Mouse (Mus musculus) gastrocnemius, postnatal 4 days (tissue): ENCODE measurements around the gene Mrpl19. TPM values are rescaled to one million over a fixed set of nuclear protein-coding genes. Genes with fewer than 3 reads are reported as not detected.
A peak's percentile ranks its signal among the peaks of the same experiment; 100 is the strongest.

ENCODE experiments used
- DNase-seq, 2 experiments: peaks; one replicate each; pipeline ENCODE4 v3.0.0; 2021 to 2022; ENCODE audit warnings: low spot score in 2 of 2, mixed read lengths in 2 of 2
- total RNA-seq, 2 experiments: library from RNA; stranded (reverse); gene quantifications; 2 replicates each; pipeline ENCODE4 v1.2.3; 2021

Mrpl19 gene
- total RNA-seq, 2 experiments from 2014 or later: 29.8 to 32.5 TPM

DNA sequence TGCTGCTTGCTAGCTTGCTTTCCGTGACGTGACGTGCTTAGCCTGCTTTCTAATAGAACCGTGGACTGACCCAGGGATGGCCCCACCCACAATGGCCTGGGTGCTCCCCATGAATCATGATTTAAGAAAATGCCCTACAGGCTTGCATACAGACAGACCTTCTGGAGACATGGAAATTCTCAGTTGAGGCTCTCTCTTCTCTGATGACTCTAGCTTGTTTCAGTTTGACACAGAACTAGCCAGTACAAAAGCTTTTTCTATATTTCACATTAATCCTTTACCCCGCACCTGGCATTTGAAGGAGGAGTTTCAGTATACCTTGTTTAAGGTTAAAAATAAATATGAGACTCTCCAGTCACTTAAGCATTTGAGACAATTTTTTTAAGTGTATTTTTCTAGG lies 24.0 kb downstream of the Mrpl19 start:
- DNase-seq: no peak

DNA sequence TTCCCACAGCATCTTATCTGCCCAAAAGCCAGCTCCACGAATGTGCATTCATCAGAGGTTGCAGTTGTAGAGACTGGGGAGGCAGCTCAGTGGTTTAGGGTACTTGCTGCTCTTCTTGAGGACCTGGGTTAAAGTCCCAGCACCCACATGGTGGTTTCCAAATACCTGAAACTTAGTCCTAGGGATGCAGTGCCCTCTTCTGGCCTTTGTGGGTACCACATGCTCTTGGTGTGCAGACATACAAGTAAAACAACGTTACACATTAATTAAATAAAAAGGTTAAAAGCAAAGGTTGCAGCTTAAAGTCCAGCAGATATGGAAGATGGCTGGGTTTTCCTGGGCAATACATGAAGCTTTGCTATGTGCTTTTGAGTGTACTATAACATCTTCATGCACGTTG lies 32.5 kb downstream of the Mrpl19 start:
- no peak for DNase-seq

DNA sequence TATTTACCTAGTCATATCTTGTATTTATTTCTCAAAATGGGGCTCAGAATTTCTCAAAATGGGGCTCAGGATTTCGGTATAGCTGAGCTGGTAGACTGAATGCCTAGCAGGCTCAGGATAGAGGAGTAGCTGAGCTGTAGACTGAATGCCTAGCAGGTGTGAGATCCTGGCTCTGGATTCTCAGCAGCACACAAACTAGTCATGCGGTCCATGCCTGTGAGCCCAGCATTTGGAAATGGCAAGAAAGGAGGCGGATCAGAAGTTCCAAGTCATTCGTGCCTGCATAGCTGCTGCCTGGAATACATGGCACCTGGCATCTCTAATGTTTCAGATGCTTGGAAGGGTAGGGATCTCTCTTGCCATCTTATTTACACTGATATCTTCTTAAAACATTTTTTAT lies 36.4 kb downstream of the Mrpl19 start:
- DNase-seq: no peak

DNA sequence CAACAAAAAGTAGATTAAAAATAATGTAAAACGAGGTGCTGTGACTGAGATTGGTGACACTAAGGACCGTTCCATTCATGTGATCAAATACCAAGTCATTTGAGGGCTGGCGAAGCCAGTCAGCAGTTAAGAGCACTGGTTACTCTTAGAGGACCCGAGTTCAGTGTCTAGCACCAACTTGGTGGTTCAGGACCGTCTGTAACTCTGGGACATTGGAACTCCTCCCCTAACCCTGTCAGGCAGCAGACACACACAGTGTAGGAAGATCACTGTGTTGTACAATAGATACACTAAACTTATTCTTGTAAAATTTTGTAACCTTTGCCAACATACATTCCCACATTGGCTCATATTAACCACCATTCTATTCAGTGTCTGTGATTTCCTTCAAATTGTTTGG lies 41.5 kb downstream of the Mrpl19 start:
- DNase-seq: no peak

DNA sequence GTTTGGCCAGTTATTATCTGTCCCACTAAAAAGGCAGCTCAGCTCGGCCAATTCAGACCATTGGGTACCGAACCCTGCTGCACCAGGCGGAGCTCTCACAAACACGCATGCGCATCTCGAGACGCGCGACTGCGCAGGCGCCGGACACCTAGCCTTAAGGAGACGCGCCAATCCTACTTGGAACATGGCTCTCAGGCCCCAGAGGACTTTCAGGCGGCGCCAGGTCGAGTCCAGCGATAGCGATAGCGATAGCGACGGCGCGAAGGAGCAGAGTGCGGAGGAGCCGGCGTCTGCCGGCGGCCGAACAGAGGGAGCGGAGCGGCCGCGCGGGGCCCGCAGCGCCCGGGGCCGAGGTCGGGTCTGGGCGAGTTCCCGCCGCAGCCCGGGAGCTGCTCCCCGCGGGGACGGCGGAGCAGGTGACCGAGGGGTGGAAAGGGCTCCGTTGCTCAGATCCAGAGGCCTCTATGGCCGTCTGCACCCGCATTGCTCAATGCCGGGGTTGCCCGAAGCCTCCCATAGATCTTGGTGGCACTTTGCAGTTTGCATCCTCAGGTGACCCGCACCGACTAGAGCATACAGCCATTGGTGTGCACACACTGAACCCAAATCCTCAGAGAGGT lies 42.1 kb downstream of the Mrpl19 start, which contains the start of gene Gcfc2:
Gene Gcfc2 (plus strand): TSS at position 147 of the 620 bp plus-strand sequence.
- peak; percentile 82 to 91 for DNase-seq

DNA sequence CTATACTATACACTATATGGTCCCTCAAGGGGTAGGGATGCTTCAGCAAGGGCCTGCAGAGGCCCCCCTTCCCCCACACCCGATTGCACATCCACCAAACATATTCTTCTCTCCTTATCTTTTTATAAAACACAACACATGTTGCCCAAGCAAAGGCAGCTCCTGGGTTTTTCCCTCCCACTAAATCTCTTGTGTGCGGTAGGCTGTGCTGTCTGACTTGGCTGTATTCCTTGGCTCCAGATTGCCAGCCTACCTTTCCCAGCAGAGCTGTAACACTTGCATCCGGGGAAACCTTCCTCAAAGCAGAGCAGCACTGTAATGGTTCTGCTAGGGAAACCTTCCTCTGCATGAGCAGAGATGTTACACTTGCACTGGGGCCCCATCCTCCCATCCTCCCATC lies 53.6 kb downstream of the Mrpl19 start:
- DNase-seq: no peak

DNA sequence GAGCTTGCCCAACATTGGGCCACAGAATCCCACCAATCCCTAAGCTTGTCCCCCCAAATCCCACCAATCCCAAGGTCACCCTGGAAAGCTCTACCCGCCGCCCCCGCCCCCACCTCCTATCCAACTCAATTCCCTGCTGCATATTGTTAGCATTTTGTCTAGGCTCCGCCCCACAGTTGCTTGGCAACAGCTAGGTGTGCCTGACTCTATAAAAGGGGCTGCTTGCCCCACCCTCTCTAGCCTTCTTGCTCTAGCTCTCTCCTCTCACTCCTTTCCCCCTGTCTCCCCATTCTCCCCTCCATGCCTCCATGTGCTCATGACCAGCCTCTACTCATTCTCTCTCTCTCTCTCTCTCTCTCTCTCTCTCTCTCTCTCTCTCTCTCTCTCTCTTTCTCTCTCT lies 54.0 kb downstream of the Mrpl19 start:
- no peak for DNase-seq

DNA sequence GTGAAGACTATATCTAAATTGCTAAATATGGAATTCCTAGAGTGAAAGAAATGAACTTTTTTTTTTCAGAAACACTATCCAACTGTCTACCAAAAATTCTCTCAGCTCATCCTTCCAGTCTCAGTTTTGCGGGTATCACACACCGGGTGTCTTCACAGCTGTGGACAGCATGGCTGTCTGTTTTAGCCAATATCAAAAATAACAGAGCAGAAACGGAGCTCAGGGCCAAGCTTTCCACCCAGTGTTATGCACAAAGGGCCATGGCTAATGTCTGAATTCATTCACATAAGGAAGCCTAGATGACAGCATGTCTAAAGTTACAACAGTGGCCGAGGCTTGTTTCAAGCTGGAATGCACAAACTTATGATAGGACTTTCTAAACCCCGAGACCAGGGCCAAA lies 54.5 kb downstream of the Mrpl19 start:
- no peak for DNase-seq

DNA sequence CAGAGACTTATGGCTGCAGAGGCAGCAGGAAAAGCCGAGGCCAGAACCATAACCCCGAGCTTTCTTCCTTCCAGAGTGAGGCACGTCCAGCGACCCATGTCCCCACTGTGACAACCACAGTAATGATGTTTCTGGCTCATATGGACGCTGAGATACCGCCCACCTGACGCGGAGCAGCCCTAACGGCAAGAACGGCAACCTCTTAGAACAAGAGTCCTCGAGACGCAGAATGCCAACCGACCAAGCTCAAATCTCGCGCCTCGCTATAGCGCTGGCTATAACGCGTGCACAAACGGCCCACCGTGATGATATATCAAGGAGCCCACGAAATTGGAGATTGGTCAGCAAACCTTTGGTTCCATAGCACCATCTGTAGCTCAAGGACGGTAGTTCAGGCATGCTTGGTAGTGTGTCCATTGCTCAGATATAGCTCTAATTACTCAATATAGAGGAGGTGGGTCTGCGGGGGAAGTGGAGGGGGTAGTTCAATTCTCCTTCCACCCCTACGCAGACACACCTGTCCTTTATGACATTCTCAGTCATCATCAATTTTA lies 55.4 kb downstream of the Mrpl19 start:
- no peak for DNase-seq

Other genes starting within 250 kb of the Mrpl19 start
- gene Gcfc2, start 42.3 kb downstream of the Mrpl19 start, total RNA-seq: 10 to 100 TPM in 1 of 2 experiments, 1 to 10 TPM in 1; 7.8 to 10.6 TPM
- gene Eva1a, start 75.1 kb upstream of the Mrpl19 start, total RNA-seq: 1 to 10 TPM; 2.9 to 3.3 TPM